8 mouse cellular contexts compared by ENCODE assay signal in the genomic region with DNA sequence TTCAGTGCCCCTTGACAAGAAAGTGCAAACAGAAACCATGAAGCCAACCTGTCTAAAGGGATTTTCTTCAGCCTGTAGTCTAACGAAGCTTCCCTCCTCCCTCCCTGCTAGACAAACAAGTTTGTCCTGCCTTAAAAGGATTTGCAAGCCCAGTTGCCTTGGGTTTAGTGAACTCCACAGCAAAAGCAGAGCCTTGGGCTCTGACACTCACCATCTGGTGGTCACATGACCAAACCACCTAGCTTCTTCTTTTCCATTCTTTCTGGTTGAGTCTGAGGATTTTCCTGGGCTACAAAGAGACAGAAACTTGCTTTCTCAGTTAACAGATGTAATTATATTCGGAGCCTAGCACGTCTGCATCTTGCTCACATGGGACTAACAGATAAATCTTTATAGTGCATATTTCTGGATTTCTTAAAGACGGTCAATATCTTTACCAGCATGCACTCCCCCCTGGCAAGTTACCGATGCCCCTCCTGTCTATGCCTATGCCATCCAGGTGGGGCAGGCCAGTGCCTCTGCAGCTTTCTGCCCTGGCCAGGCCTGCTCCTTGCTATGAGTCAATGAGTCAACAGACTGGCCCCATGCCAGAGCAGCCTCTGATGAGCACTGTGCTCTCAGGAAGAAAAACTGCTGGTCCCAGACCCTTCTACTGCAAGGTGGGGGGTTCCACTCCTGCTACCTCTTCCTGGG. TPM values are rescaled to one million over a fixed set of nuclear protein-coding genes. Genes with fewer than 3 reads are reported as not detected.
DNase-seq lines count a peak whose midpoint lies in the region; ATAC-seq and TF ChIP-seq lines count a peak whose summit lies in the region.

No protein-coding gene starts in this region.

- no peak overlapping the region for H3K4me3 ChIP-seq in hindbrain, embryonic 16.5 days (ENCODE audit: low read length)
- no peak overlapping the region for H3K4me3 ChIP-seq in hindbrain, embryonic 14.5 days (replicated peaks; ENCODE audit: low read length)
- no peak overlapping the region for H3K4me3 ChIP-seq in myocyte
- H3K4me3 ChIP-seq in hindbrain, embryonic 10.5 days = no peak overlapping the region

- H3K27ac ChIP-seq in hindbrain, embryonic 16.5 days (ENCODE audit: low read depth, low read length) = no peak overlapping the region
- no peak overlapping the region for H3K27ac ChIP-seq in hindbrain, embryonic 14.5 days
- no peak overlapping the region for H3K27ac ChIP-seq in hindbrain, embryonic 10.5 days

- no peaks in the 10 kb centered on the region for H3K36me3 ChIP-seq in hindbrain, embryonic 16.5 days (ENCODE audit: control insufficient read depth, insufficient read depth, low read length)
- H3K36me3 ChIP-seq in hindbrain, embryonic 14.5 days (replicated peaks; ENCODE audit: control insufficient read depth, insufficient read depth) = no peaks in the 10 kb centered on the region
- no peaks in the 10 kb centered on the region for H3K36me3 ChIP-seq in myocyte (ENCODE audit: control insufficient read depth, insufficient read depth)
- H3K36me3 ChIP-seq in hindbrain, embryonic 10.5 days = no peaks in the 10 kb centered on the region

- no peak for DNase-seq in hindbrain, embryonic 14.5 days (ENCODE audit: low spot score)
- DNase-seq in adrenal gland, adult 18-20 months (ENCODE audit: low spot score in 2 of 2) = peak; percentile 74 to 78
- peak; percentile 41 to 64 for DNase-seq in gastrocnemius, postnatal 4 days (ENCODE audit: low spot score in 2 of 2)
- peak; percentile 79 to 83 for DNase-seq in kidney, postnatal 4 days
- DNase-seq in hindbrain, embryonic 10.5 days (ENCODE audit: low spot score) = no peak
- DNase-seq in layer of hippocampus, postnatal 14 days (ENCODE audit: low spot score in 2 of 2) = no peak

- no peaks in the 10 kb centered on the region for H3K27me3 ChIP-seq in hindbrain, embryonic 16.5 days (replicated peaks; ENCODE audit: control insufficient read depth, insufficient read depth, low read length)
- no peaks in the 10 kb centered on the region for H3K27me3 ChIP-seq in hindbrain, embryonic 14.5 days (ENCODE audit: control insufficient read depth, insufficient read depth, low read length)
- no peaks in the 10 kb centered on the region for H3K27me3 ChIP-seq in myocyte (ENCODE audit: control insufficient read depth, insufficient read depth, insufficient read length)
- no peaks in the 10 kb centered on the region for H3K27me3 ChIP-seq in hindbrain, embryonic 10.5 days (ENCODE audit: insufficient read depth, poor library complexity, severe bottlenecking)

- TF ChIP-seq POLR2A in myocyte (IDR thresholded peaks at IDR 0.05; ENCODE audit: insufficient read length, low read depth) = no peak

- no peaks in the 10 kb centered on the region for H3K79me2 ChIP-seq in myocyte (ENCODE audit: control insufficient read depth, insufficient read depth)

- peaks cover 4% of the 10 kb centered on the region for H3K4me1 ChIP-seq in hindbrain, embryonic 16.5 days (ENCODE audit: control insufficient read depth, insufficient read depth, low read depth, low read length)
- peaks cover 4% of the 10 kb centered on the region; the same call in 1 of the 2 replicates for H3K4me1 ChIP-seq in hindbrain, embryonic 14.5 days (replicated peaks; ENCODE audit: control insufficient read depth, insufficient read depth, low read length)
- H3K4me1 ChIP-seq in hindbrain, embryonic 10.5 days (replicated peaks) = peaks cover 5% of the 10 kb centered on the region; the same call in 1 of the 2 replicates

- H3K4me2 ChIP-seq in hindbrain, embryonic 16.5 days (ENCODE audit: low read length) = no peak overlapping the region
- no peak overlapping the region for H3K4me2 ChIP-seq in hindbrain, embryonic 14.5 days (replicated peaks)
- no peak overlapping the region for H3K4me2 ChIP-seq in myocyte (ENCODE audit: low read depth)

- no peaks in the 10 kb centered on the region for H3K9me3 ChIP-seq in hindbrain, embryonic 16.5 days (ENCODE audit: control insufficient read depth, low read length)
- no peaks in the 10 kb centered on the region for H3K9me3 ChIP-seq in hindbrain, embryonic 14.5 days (ENCODE audit: control insufficient read depth, low read length)
- no peaks in the 10 kb centered on the region for H3K9me3 ChIP-seq in hindbrain, embryonic 10.5 days

- peak; percentile 87 for ATAC-seq in hindbrain, embryonic 16.5 days
- ATAC-seq in hindbrain, embryonic 14.5 days (ENCODE audit: low FRiP score) = no peak

- no peak overlapping the region for H3K9ac ChIP-seq in hindbrain, embryonic 16.5 days (ENCODE audit: low read depth, low read length)
- no peak overlapping the region for H3K9ac ChIP-seq in hindbrain, embryonic 14.5 days

- WGBS in hindbrain, embryonic 16.5 days = 68% methylated on average over 5 of the region's 5 CpGs
- 75% methylated on average over 5 of the region's 5 CpGs for WGBS in hindbrain, embryonic 14.5 days
- 76% methylated on average over 5 of the region's 5 CpGs for WGBS in hindbrain, embryonic 10.5 days

- H3ac ChIP-seq in myocyte (ENCODE audit: control insufficient read depth, insufficient read length) = no peak overlapping the region

TF ChIP-seq in myocyte, 11 proteins besides CTCF, POLR2A, EP300 and RAD21:
- TF ChIP-seq USF1 (IDR thresholded peaks at IDR 0.05; ENCODE audit: low read depth) (peak; percentile 75), REST (IDR thresholded peaks at IDR 0.05; ENCODE audit: insufficient read depth, insufficient read length) (no peak)
TF ChIP-seq in myocyte: peak in this region for 1.

RNA-seq across cellular contexts. Expression of gene Rhob, which starts 11.7 kb away (rescaled TPM):
- 81.3 and 86.9 TPM in 2 replicates for polyA plus RNA-seq in hindbrain, embryonic 16.5 days (2015; fragmentation: Nextera tagmentation; extraction: Ambion mirVana)
- 113 and 131 TPM in 2 replicates for polyA plus RNA-seq in hindbrain, embryonic 14.5 days (2014; fragmentation: Nextera tagmentation; extraction: Ambion mirVana)
- 100 to 1,000 TPM; 186 to 189 TPM for total RNA-seq in adrenal gland, adult 18-20 months (2021)
- total RNA-seq in gastrocnemius, postnatal 4 days (2021) = 100 to 1,000 TPM; 111 to 115 TPM
- 415 TPM for polyA plus RNA-seq in myocyte (2012; fragmentation: generic; extraction: Trizol)
- polyA plus RNA-seq in hindbrain, embryonic 10.5 days (2016; fragmentation: Nextera tagmentation; extraction: Ambion mirVana) = 31.5 and 54.8 TPM in 2 replicates
- total RNA-seq in layer of hippocampus, postnatal 14 days (2021) = 100 to 1,000 TPM; 387 to 396 TPM

Comparison
In these comparisons a context has a peak if more than half of its experiments do, and no peak if none do; other contexts are left out.
1. DNase-seq: peak in adrenal gland, adult 18-20 months (2 of 2), gastrocnemius, postnatal 4 days (2 of 2) and kidney, postnatal 4 days (2 of 2); none in hindbrain, embryonic 14.5 days (single experiment), hindbrain, embryonic 10.5 days (single experiment) and layer of hippocampus, postnatal 14 days (0 of 2).